Mouse (Mus musculus) stomach, postnatal 0 days (tissue): ENCODE results near the gene 1700067K01Rik. TPM values are rescaled to one million over a fixed set of nuclear protein-coding genes. Genes with fewer than 3 reads are reported as not detected.

Experiments
- ATAC-seq: fragments of 200-750 bp; cut with Nextera tagmentation; 2 replicates; pipeline ENCODE4 v1.8.0; 2017; ENCODE audit not compliant: low FRiP score, low TSS enrichment
- DNase-seq: peaks from one replicate; pipeline ENCODE4 v3.0.0-alpha.2; 2016; ENCODE audit warnings: low spot score
- H3K27ac ChIP-seq: fragments of 300-500 bp; sonication (generic); replicated peaks from 2 replicates; pipeline ENCODE4 v1.5.1; 2014; ENCODE audit warnings: mild to moderate bottlenecking, control low read depth
- H3K27me3 ChIP-seq: fragments of 300-500 bp; sonication (generic); 2 replicates; pipeline ENCODE4 v1.6.1; 2014; ENCODE audit warnings: low read length; ENCODE audit not compliant: control insufficient read depth, insufficient read depth
- H3K36me3 ChIP-seq: fragments of 300-500 bp; sonication (generic); 2 replicates; pipeline ENCODE4 v1.6.1; 2014; ENCODE audit warnings: low read length, mixed read lengths; ENCODE audit not compliant: control insufficient read depth, insufficient read depth
- H3K4me1 ChIP-seq: fragments of 300-500 bp; sonication (generic); replicated peaks from 2 replicates; pipeline ENCODE4 v1.6.1; 2014; ENCODE audit warnings: antibody characterized with exemption; ENCODE audit not compliant: control insufficient read depth, insufficient read depth
- H3K4me2 ChIP-seq: fragments of 300-500 bp; sonication (generic); replicated peaks from 2 replicates; pipeline ENCODE4 v1.6.1; 2014; ENCODE audit warnings: low read depth, mild to moderate bottlenecking, control low read depth, moderate library complexity
- H3K4me3 ChIP-seq: fragments of 300-500 bp; sonication (generic); 2 replicates; pipeline ENCODE4 v1.5.1; 2014; ENCODE audit warnings: low read depth, low read length, control low read depth
- H3K9ac ChIP-seq: fragments of 300-500 bp; sonication (generic); 2 replicates; pipeline ENCODE4 v1.6.1; 2014; ENCODE audit warnings: mild to moderate bottlenecking, low read length, control low read depth, mixed read lengths
- H3K9me3 ChIP-seq: fragments of 300-500 bp; sonication (generic); 2 replicates; pipeline ENCODE4 v1.6.1; 2016; ENCODE audit warnings: low read length; ENCODE audit not compliant: control insufficient read depth
- CTCF ChIP-seq: IDR thresholded peaks from 2 replicates; pipeline ENCODE4 v1.5.1; 2016; ENCODE audit warnings: antibody characterized with exemption, low read depth, mild to moderate bottlenecking, moderate library complexity
- EP300 ChIP-seq: optimal IDR thresholded peaks from 2 replicates; pipeline ENCODE3; 2016; ENCODE audit warnings: antibody characterized with exemption
- WGBS: fragments of 180-500 bp; shearing (Covaris S2); extraction: QIAGEN DNeasy Blood & Tissue Kit; methylation state at CpG from one replicate; pipeline ENCODE4 v1.1.7; 2014; 5-methylcytosine and 5-hydroxymethylcytosine counted together
- polyA plus RNA-seq: library from polyadenylated mRNA; unstranded; fragments of >200 nt; fragmentation: Nextera tagmentation; extraction: Ambion mirVana; gene quantifications from 2 replicates; pipeline ENCODE4 v1.2.1, GENCODE M21; 2015

1700067K01Rik gene
- polyA plus RNA-seq, 1 experiment from 2014 or later: 0.36 TPM

DNA sequence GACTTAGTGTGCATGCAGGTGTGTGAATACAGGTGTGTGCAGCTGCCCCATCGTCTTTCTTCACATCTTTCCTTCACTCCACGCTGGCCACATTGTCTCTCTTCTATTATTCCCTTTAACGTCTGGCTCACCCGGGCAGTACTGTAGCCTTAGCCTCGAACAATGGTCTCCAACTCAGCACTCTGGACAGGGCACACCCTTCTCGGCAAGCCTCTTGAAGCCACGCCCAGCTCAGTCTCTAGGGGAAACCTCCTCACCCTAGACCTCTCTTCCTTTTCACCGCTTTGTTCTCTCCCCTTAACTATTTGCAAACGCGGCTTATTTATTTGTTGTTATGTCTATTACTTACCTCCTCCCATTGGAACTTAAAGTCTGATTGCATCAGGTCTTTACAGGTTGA lies 26.1 kb downstream of the 1700067K01Rik start:
- H3K9me3 ChIP-seq: no peaks in the 10 kb centered on the region
- H3K9ac ChIP-seq: no peak overlapping the region
- TF ChIP-seq EP300 (no peak), CTCF (no peak)
- DNase-seq (no peak), ATAC-seq (no peak)
- H3K36me3 ChIP-seq: no peaks in the 10 kb centered on the region
- peaks cover 2% of the 10 kb centered on the region; the same call in 1 of the 2 replicates for H3K27me3 ChIP-seq
- WGBS: 13% methylated on average over 10 of the region's 10 CpGs
- H3K27ac ChIP-seq: no peak overlapping the region
- H3K4me3 ChIP-seq: no peak overlapping the region
- no peak overlapping the region for H3K4me2 ChIP-seq
- H3K4me1 ChIP-seq: peaks cover 10% of the 10 kb centered on the region; the same call in 1 of the 2 replicates

DNA sequence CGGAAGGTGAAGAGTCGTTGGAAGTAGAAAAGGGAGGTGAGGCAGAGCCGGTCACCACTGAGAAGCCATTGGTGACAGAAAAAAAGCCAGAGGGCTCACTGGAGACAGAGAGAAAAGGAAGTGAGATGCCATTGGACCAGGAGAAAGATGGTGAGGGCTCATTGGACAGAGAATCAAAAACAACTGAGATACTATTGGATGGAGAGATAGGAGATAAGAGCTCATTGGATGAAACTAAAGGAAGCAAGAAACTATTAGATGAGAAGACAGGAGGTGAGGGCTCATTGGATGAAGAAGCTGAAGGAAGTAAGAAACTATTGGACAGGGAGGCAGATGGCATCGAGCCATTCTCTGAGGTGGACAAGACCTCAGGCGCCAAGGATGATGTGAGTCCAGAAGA lies 28.0 kb downstream of the 1700067K01Rik start:
- WGBS: 88% methylated on average over 5 of the region's 5 CpGs
- H3K27me3 ChIP-seq: peaks cover 2% of the 10 kb centered on the region; the same call in 1 of the 2 replicates
- no peaks in the 10 kb centered on the region for H3K36me3 ChIP-seq
- no peak overlapping the region for H3K27ac ChIP-seq
- H3K9me3 ChIP-seq: no peaks in the 10 kb centered on the region
- no peak overlapping the region for H3K4me3 ChIP-seq
- H3K4me2 ChIP-seq: no peak overlapping the region
- H3K9ac ChIP-seq: no peak overlapping the region
- ATAC-seq: no peak
- TF ChIP-seq CTCF (no peak), EP300 (no peak)
- DNase-seq: no peak
- H3K4me1 ChIP-seq: 0 out of 2 replicates have a peak, but pooled peaks cover 3% of the 10 kb centered on the region

DNA sequence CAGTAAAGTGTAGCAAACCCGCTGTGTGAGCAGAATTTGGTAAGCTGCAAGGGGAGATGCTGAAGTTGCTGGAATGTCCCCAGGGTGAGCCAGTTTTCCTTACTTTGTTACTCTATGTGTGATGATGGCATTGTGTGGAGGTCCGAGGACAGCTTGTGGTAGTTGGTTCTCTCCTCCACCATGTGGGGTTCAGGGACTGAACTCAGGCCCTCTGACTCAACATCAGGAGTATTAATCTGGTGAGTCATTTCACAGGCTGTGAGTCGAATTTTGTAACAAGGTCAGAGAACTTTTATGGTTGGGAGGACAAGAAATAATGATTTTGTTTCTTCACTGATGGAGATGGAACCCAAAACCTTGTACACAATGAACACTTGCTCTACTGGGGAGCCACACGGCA lies 31.5 kb downstream of the 1700067K01Rik start:
- no peak for ATAC-seq

DNA sequence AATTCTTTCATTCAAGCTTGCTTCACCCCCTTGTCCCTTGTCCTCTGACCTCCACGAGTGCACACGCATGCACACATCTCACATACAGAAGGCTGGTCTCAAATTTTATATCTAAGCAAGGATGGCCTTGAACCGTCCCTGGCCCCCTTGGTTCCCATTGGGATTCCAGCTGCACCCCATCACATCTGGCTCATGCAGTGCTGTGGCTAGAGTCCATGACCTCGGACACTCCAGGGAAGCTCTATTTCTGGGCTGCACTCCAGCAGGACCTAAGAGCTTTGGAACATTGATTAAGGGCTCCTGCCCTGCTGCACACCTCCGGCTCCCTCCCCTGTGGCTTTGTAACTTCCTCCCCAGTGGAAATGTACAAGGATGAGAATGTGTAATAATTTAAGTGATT lies 36.7 kb downstream of the 1700067K01Rik start:
- Histone ChIP-seq H3K4me3 (no peak overlapping the region), H3K4me1 (no peaks in the 10 kb centered on the region), H3K9me3 (no peaks in the 10 kb centered on the region), H3K27ac (no peak overlapping the region), H3K36me3 (no peaks in the 10 kb centered on the region), H3K4me2 (no peak overlapping the region), H3K27me3 (no peaks in the 10 kb centered on the region), H3K9ac (no peak overlapping the region)
- ATAC-seq (no peak), DNase-seq (no peak)
- whole genome bisulfite sequencing: 52% methylated on average over 5 of the region's 5 CpGs
- TF ChIP-seq CTCF: no peak
- no peak for TF ChIP-seq EP300

More for the DNA sequence above, 31.5 kb downstream of the 1700067K01Rik start:
- H3K4me1 ChIP-seq: no peaks in the 10 kb centered on the region
- TF ChIP-seq CTCF (no peak), EP300 (no peak)
- no peaks in the 10 kb centered on the region for H3K9me3 ChIP-seq
- no peak overlapping the region for H3K27ac ChIP-seq
- H3K4me2 ChIP-seq: no peak overlapping the region
- H3K9ac ChIP-seq: no peak overlapping the region
- H3K4me3 ChIP-seq: no peak overlapping the region
- no peaks in the 10 kb centered on the region for H3K27me3 ChIP-seq
- no peaks in the 10 kb centered on the region for H3K36me3 ChIP-seq
- 74% methylated on average over 4 of the region's 4 CpGs for WGBS
- DNase-seq: no peak

- Histone ChIP-seq H3K36me3 (no peaks in the 10 kb centered on the region), H3K4me3 (no peak overlapping the region), H3K27ac (no peak overlapping the region), H3K4me1 (no peaks in the 10 kb centered on the region), H3K9me3 (no peaks in the 10 kb centered on the region), H3K27me3 (no peaks in the 10 kb centered on the region; the same call in 1 of the 2 replicates), H3K9ac (no peak overlapping the region), H3K4me2 (no peak overlapping the region)
- peak; percentile 38; the same call in 1 of the 2 replicates for ATAC-seq
- 1% methylated on average over 5 of the region's 5 CpGs for WGBS
- peak; percentile 76 for DNase-seq
- TF ChIP-seq EP300 (no peak), CTCF (peak; percentile 94)
Measured at GRCm38 (mm10) chr8:84039050-84039449, 37.7 kb downstream of the 1700067K01Rik start.

- peak; percentile 74 for DNase-seq
- ATAC-seq: peak; percentile 82
- no peaks in the 10 kb centered on the region for H3K9me3 ChIP-seq
- peak within 1 kb of the TSS; percentile 61 for H3K4me2 ChIP-seq
- no peaks in the 10 kb centered on the region for H3K4me1 ChIP-seq
- WGBS: 7% methylated on average over 40 of the region's 40 CpGs
- no peak for TF ChIP-seq EP300
- TF ChIP-seq CTCF: peak; percentile 82
- H3K27ac ChIP-seq: no peak within 1 kb of the TSS
- H3K4me3 ChIP-seq: peak within 1 kb of the TSS; percentile 32
- 0 out of 2 replicates have a peak within 1 kb of the TSS, but pooled peaks have one; percentile 23 for H3K9ac ChIP-seq
- peaks cover 4% of the 10 kb centered on the region; the same call in 1 of the 2 replicates for H3K27me3 ChIP-seq
- no peaks in the 10 kb centered on the region for H3K36me3 ChIP-seq
Measured at GRCm38 (mm10) chr8:84042066-84042947, 41.0 kb downstream of the 1700067K01Rik start, which contains the start of gene Il27ra. Il27ra (minus strand) TSS chr8:84042589.
